Mouse (Mus musculus): ENCODE measurements at regions not wholly inside any gene's neighbourhood (a gene's known extent, or its start where the extent isn't known, plus 50 kb on each side); places are given as distances from the start of the nearest gene placed in this dataset.
A peak's percentile ranks its signal among the peaks of the same experiment; 100 is the strongest.

DNA sequence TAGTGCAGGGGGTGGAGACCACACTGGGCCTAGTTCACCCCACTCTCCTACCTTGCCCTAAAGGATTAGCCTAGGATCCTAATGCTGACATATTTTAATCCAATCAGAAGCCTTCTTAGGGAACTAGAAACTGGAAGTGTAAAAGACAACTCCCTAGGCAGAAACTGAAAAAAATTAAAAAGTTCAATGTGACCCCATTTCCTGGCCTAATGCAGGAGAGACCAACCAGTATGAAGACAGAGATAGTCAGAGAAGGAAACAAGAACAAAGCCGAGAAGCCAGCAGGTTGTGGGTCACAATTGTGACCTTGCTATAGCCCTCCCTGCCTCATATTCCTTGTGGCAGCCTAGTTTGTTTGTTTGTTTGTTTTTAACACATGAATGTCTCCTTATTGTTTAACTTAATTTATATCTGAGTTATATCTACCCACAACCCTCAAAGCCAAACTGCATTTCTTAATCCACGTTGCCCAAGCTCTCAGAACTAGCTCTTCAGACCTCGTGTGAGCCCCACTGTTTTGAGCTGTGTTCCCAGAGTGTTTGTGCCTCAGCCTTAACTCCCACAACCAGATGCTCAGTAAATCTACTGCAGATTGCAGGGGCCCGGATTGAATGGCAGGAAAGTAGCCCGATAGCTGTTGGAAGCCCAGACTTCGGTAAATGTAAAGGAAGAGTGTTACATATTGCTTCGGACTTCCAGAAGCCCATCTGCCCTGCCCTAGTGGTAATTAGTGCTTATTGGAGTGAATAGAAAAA lies 139.0 kb upstream of the Tbl1xr1 start:
- no peak for DNase-seq (ENCODE audit: low read depth, low spot score)
- TF ChIP-seq ZC3H11A (IDR thresholded peaks at IDR 0.05; ENCODE audit: borderline replicate concordance, low read depth, low read length) (no peak; the same call in 1 of the 2 replicates), CHD2 (IDR thresholded peaks at IDR 0.05; ENCODE audit: low read depth, low read length) (no peak), HCFC1 (IDR thresholded peaks at IDR 0.05; ENCODE audit: borderline replicate concordance, insufficient read depth, low read length) (no peak), MAFK (IDR thresholded peaks at IDR 0.05; ENCODE audit: insufficient read depth, low read depth, low read length) (no peak), ZNF384 (IDR thresholded peaks at IDR 0.05; ENCODE audit: low read depth, low read length) (no peak)
- no peaks in the 10 kb centered on the region for H3K9me3 ChIP-seq (ENCODE audit: control insufficient read depth, insufficient read depth, low read depth, low read length)
- H3K36me3 ChIP-seq (ENCODE audit: control insufficient read depth, insufficient read depth, low read length, poor library complexity, severe bottlenecking), result no peaks in the 10 kb centered on the region
- H3K9ac ChIP-seq (ENCODE audit: insufficient read depth, low read depth, low read length, poor library complexity, severe bottlenecking), result no peak overlapping the region
- H3K27ac ChIP-seq (ENCODE audit: insufficient read depth, low read depth, low read length, poor library complexity, severe bottlenecking), result peak overlapping the region; percentile 98; the same call in 1 of the 2 replicates
- no peak overlapping the region for H3K4me3 ChIP-seq (ENCODE audit: insufficient read depth in 1 of 2, low read depth in 1 of 2, low read length in 2 of 2, poor library complexity in 1 of 2, severe bottlenecking in 1 of 2)
- H3K4me1 ChIP-seq (ENCODE audit: control insufficient read depth in 2 of 2, insufficient read depth in 2 of 2, low read length in 2 of 2, poor library complexity in 1 of 2), result peaks cover 25 to 32% of the 10 kb centered on the region in 2 experiments
- in situ Hi-C loops (cut with MboI; ENCODE audit: low sequenced_read_pairs in 2 of 2, unreplicated experiment in 2 of 2), result loop anchor here (5.0 to 10.0 kb wide), 2 partner anchors 137 to 140 kb away; partner anchors contain the start of gene Tbl1xr1 (in 2 of the 2)

DNA sequence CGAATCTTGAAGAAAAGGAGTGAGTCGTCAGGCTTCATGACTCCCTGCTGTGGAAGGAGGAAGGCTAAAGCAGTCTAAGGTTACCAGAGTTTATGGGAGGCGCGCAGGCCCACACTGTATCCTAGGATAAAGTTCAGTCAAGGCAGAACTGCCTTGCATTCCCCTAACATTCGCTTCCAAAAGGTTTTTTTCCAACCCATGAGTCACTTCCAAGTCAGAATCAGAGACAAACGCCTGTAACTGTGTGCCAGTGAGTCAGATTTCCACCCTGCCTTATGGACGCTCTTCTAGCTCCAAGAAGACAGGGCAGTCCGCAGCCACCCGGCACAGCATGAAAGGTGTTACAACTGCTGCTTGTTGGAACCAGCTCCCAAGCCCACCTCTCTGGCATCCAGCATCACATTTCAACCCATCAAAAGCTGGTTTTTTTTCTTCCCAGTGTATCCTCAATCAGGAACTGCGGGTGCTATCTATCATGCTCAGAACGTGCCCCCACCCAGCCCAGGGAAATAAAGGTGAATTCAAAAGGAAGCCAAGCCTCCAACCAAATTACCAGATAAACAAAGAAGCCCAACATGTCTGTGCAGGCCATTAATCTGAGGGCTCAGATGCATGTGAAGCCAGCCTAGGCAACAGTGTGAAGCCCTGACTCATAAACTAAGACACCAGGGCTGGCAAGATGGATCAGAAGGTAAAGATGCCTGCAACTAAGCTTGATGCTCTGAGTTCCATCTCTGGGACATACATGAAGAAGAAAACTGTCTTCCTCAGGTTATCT lies 138.2 kb upstream of the Tbl1xr1 start:
- Histone ChIP-seq H3K9ac (ENCODE audit: insufficient read depth, low read depth, low read length, poor library complexity, severe bottlenecking) (no peak overlapping the region), H3K27ac (ENCODE audit: insufficient read depth, low read depth, low read length, poor library complexity, severe bottlenecking) (no peak overlapping the region), H3K4me3 (ENCODE audit: insufficient read depth in 1 of 2, low read depth in 1 of 2, low read length in 2 of 2, poor library complexity in 1 of 2, severe bottlenecking in 1 of 2) (no peak overlapping the region), H3K36me3 (ENCODE audit: control insufficient read depth, insufficient read depth, low read length, poor library complexity, severe bottlenecking) (no peaks in the 10 kb centered on the region), H3K9me3 (ENCODE audit: control insufficient read depth, insufficient read depth, low read depth, low read length) (no peaks in the 10 kb centered on the region), H3K4me1 (ENCODE audit: control insufficient read depth in 2 of 2, insufficient read depth in 2 of 2, low read length in 2 of 2, poor library complexity in 1 of 2) (peaks cover 22 to 28% of the 10 kb centered on the region in 2 experiments)
- DNase-seq (ENCODE audit: low read depth, low spot score), result no peak
- in situ Hi-C loops (cut with MboI; ENCODE audit: low sequenced_read_pairs in 2 of 2, unreplicated experiment in 2 of 2), result loop anchor here (5.0 to 10.0 kb wide), 2 partner anchors 137 to 139 kb away; partner anchors contain the start of gene Tbl1xr1 (in 2 of the 2)
- TF ChIP-seq MAFK (IDR thresholded peaks at IDR 0.05; ENCODE audit: insufficient read depth, low read depth, low read length), result no peak
- TF ChIP-seq HCFC1 (IDR thresholded peaks at IDR 0.05; ENCODE audit: borderline replicate concordance, insufficient read depth, low read length), result no peak
- TF ChIP-seq ZC3H11A (IDR thresholded peaks at IDR 0.05; ENCODE audit: borderline replicate concordance, low read depth, low read length), result no peak
- TF ChIP-seq ZNF384 (IDR thresholded peaks at IDR 0.05; ENCODE audit: low read depth, low read length), result no peak
- no peak for TF ChIP-seq CHD2 (IDR thresholded peaks at IDR 0.05; ENCODE audit: low read depth, low read length)

DNA sequence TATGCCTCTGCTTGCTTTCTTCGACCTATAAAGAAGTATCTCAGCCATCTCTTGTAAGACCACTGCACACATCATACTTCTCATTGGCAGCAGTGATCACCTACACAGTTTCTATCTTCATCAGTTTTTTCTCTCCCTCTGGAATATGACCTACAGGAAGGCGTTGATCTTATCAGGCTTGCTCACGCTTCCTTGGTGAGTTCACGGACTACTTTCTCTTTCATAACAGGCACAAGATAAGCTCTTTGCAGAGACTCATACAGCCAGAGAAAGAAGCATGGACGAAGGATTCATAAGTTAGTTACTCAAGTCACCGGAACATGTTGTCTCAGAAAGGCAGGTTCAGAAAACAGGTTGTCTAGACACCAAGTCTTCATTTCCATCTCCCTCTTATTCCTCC lies 136.7 kb upstream of the Tbl1xr1 start:
- Histone ChIP-seq H3K4me3 (ENCODE audit: insufficient read depth in 1 of 2, low read depth in 1 of 2, low read length in 2 of 2, poor library complexity in 1 of 2, severe bottlenecking in 1 of 2) (no peak overlapping the region), H3K4me1 (ENCODE audit: control insufficient read depth in 2 of 2, insufficient read depth in 2 of 2, low read length in 2 of 2, poor library complexity in 1 of 2) (peaks cover 18 to 21% of the 10 kb centered on the region in 2 experiments), H3K9me3 (ENCODE audit: control insufficient read depth, insufficient read depth, low read depth, low read length) (no peaks in the 10 kb centered on the region), H3K36me3 (ENCODE audit: control insufficient read depth, insufficient read depth, low read length, poor library complexity, severe bottlenecking) (no peaks in the 10 kb centered on the region), H3K27ac (ENCODE audit: insufficient read depth, low read depth, low read length, poor library complexity, severe bottlenecking) (no peak overlapping the region), H3K9ac (ENCODE audit: insufficient read depth, low read depth, low read length, poor library complexity, severe bottlenecking) (no peak overlapping the region)
- no peak for TF ChIP-seq MAFK (IDR thresholded peaks at IDR 0.05; ENCODE audit: insufficient read depth, low read depth, low read length)
- no peak for TF ChIP-seq CHD2 (IDR thresholded peaks at IDR 0.05; ENCODE audit: low read depth, low read length)
- TF ChIP-seq ZNF384 (IDR thresholded peaks at IDR 0.05; ENCODE audit: low read depth, low read length), result no peak
- no peak for TF ChIP-seq HCFC1 (IDR thresholded peaks at IDR 0.05; ENCODE audit: borderline replicate concordance, insufficient read depth, low read length)
- TF ChIP-seq ZC3H11A (IDR thresholded peaks at IDR 0.05; ENCODE audit: borderline replicate concordance, low read depth, low read length), result no peak
- DNase-seq (ENCODE audit: low read depth, low spot score), result no peak
- in situ Hi-C loops (cut with MboI; ENCODE audit: low sequenced_read_pairs in 2 of 2, unreplicated experiment in 2 of 2), result loop anchor here (5.0 to 10.0 kb wide), 2 partner anchors 135 to 138 kb away; partner anchors contain the start of gene Tbl1xr1 (in 2 of the 2)

DNA sequence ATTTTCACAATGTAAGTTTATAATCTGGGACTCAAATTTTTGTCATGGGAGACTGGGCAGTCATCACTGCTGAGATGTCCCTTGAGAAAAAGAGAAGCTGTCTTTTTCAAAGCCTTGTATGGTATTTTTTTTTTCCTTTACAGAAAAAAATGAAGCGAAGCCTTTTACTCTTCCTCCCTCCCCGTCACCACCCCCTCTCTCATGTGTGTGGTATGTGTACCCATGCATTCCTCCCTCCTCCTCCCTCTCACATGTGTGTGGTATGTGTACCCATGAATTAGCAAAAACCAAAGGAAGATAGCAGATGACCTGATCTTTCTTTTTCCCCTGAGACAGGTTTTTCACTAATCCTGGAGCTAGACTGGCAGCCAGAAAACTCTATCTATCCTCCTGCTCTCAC lies 134.9 kb upstream of the Tbl1xr1 start:
- H3K9me3 ChIP-seq (ENCODE audit: control insufficient read depth, insufficient read depth, low read depth, low read length), result no peaks in the 10 kb centered on the region
- no peak overlapping the region for H3K27ac ChIP-seq (ENCODE audit: insufficient read depth, low read depth, low read length, poor library complexity, severe bottlenecking)
- no peaks in the 10 kb centered on the region for H3K36me3 ChIP-seq (ENCODE audit: control insufficient read depth, insufficient read depth, low read length, poor library complexity, severe bottlenecking)
- H3K9ac ChIP-seq (ENCODE audit: insufficient read depth, low read depth, low read length, poor library complexity, severe bottlenecking), result no peak overlapping the region
- H3K4me3 ChIP-seq (ENCODE audit: insufficient read depth in 1 of 2, low read depth in 1 of 2, low read length in 2 of 2, poor library complexity in 1 of 2, severe bottlenecking in 1 of 2), result no peak overlapping the region
- peaks cover 17 to 18% of the 10 kb centered on the region in 2 experiments for H3K4me1 ChIP-seq (ENCODE audit: control insufficient read depth in 2 of 2, insufficient read depth in 2 of 2, low read length in 2 of 2, poor library complexity in 1 of 2)
- no peak for TF ChIP-seq MAFK (IDR thresholded peaks at IDR 0.05; ENCODE audit: insufficient read depth, low read depth, low read length)
- no peak for TF ChIP-seq ZC3H11A (IDR thresholded peaks at IDR 0.05; ENCODE audit: borderline replicate concordance, low read depth, low read length)
- no peak for TF ChIP-seq ZNF384 (IDR thresholded peaks at IDR 0.05; ENCODE audit: low read depth, low read length)
- no peak for TF ChIP-seq HCFC1 (IDR thresholded peaks at IDR 0.05; ENCODE audit: borderline replicate concordance, insufficient read depth, low read length)
- TF ChIP-seq CHD2 (IDR thresholded peaks at IDR 0.05; ENCODE audit: low read depth, low read length), result no peak
- in situ Hi-C loops (cut with MboI; ENCODE audit: low sequenced_read_pairs in 2 of 2, unreplicated experiment in 2 of 2), result no loop called here
- no peak for DNase-seq (ENCODE audit: low read depth, low spot score)

Measured in ES-E14 (cell line).